8 mouse cellular contexts compared by ENCODE assay signal in the genomic region with DNA sequence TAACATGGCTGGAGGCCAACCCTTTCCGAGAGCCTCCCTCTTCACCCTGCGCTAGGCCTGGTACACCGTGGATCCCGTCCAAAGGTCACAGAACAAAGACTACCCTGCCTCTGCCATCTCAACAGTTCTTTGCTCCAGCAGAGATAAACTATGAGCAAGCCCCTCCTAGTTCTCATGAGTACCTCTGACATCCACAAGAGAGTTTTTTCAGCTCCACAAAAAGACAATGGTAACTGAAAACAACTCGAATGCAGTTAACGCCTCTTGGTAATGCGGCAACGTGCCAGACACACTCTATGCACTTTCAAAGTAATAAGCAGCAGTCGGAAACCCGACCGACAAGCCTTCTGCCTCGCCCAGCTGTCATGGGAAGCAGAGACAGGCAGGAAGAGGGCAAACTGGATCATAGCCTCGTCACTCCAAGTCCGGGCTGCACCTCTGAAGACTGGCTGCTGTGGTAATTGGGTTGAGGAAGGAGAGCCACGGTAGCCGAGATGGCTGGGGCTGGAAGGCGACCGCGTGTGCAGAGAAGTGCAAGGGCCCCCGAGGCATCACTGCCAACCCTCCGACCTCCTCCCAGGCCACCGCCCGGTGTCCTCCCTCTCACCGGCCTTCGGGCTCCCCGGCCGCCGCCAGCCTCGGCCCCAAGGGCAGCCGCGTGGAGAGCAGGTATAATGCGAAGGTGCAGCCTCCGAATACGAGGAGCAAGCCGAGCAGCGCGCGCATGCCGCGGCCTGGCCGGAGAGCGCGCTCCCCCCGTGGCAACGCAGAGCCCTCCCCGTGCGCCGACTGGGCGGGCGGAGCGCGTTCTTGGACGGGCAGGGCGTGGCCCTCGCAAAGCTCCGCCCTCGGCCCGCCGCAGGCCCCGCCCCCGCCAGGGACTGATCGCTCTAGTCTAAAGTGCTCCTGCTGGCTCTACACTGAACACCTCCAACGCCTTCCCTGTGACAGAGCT. TPM values are rescaled to one million over a fixed set of nuclear protein-coding genes. Genes with fewer than 3 reads are reported as not detected.
A peak's percentile ranks its signal among the peaks of the same experiment; 100 is the strongest.
DNase-seq lines count a peak whose midpoint lies in the region; ATAC-seq and TF ChIP-seq lines count a peak whose summit lies in the region.

A gene (minus strand): TSS at position 792 of the 955 bp plus-strand sequence.

- in situ Hi-C loops in Patski (cut with MboI; ENCODE audit: low pct_unique_long_range_greater_than_20kb) = no loop called here

- ATAC-seq in Patski = peak; percentile 95
- ATAC-seq in hindbrain, embryonic 13.5 days (ENCODE audit: low FRiP score) = peak; percentile 97

- POLR2A ChIA-PET in Patski (lab: Charles Lee) = interaction anchor here (1.0 to 1.5 kb wide), 2 partner anchors 9 to 20 kb away, joined by 3 read pairs; no protein-coding TSS in a partner anchor

- peak within 1 kb of the TSS; percentile 78 for H3K9ac ChIP-seq in hindbrain, embryonic 13.5 days

- peak within 1 kb of the TSS; percentile 72 for H3K4me2 ChIP-seq in hindbrain, embryonic 13.5 days

- H3K27ac ChIP-seq in hindbrain, embryonic 13.5 days = peak within 1 kb of the TSS; percentile 70

- CTCF ChIA-PET in Patski (lab: Charles Lee) = interaction anchor here (1.0 kb wide), 1 partner anchor 9 kb away, joined by 3 read pairs; no protein-coding TSS in a partner anchor

- H3K27me3 ChIP-seq in Patski = no peaks in the 10 kb centered on the region
- H3K27me3 ChIP-seq in hindbrain, embryonic 13.5 days = no peaks in the 10 kb centered on the region; the same call in 1 of the 2 replicates

- no peak for DNase-seq in Patski (ENCODE audit: low read depth, low spot score)
- peak; percentile 93 to 95 for DNase-seq in cerebellum, postnatal 14 days
- peak; percentile 77 to 82 for DNase-seq in frontal cortex, postnatal 14 days (ENCODE audit: low spot score in 2 of 2)
- peak; percentile 70 to 80 for DNase-seq in layer of hippocampus, postnatal 25 days (ENCODE audit: extremely low spot score in 1 of 2, low spot score in 1 of 2)
- peak; percentile 89 for DNase-seq in lung, postnatal 25 days (ENCODE audit: low spot score)
- peak; percentile 88 for DNase-seq in retina, embryonic 14.5 days (ENCODE audit: low spot score)
- DNase-seq in thymus, postnatal 4 days = peak; percentile 96

- H3K4me1 ChIP-seq in hindbrain, embryonic 13.5 days (replicated peaks) = peaks cover 19% of the 10 kb centered on the region

- H3K36me3 ChIP-seq in hindbrain, embryonic 13.5 days = no peaks in the 10 kb centered on the region

- H3K4me3 ChIP-seq in hindbrain, embryonic 13.5 days = peak within 1 kb of the TSS; percentile 62

- no peaks in the 10 kb centered on the region for H3K9me3 ChIP-seq in hindbrain, embryonic 13.5 days

- WGBS in hindbrain, embryonic 13.5 days = 1% methylated on average over 56 of the region's 63 CpGs

- no peak for TF ChIP-seq CTCF in Patski (IDR thresholded peaks at IDR 0.05)

RNA-seq across cellular contexts. Expression of the gene that starts here (rescaled TPM):
- 11.2 TPM for polyA plus RNA-seq in Patski (2021)
- 39.8 and 40.2 TPM in 2 replicates for polyA plus RNA-seq in hindbrain, embryonic 13.5 days (2015; fragmentation: Nextera tagmentation; extraction: Ambion mirVana)
- total RNA-seq in layer of hippocampus, postnatal 25 days (2021) = 10 to 100 TPM; 17.5 to 18.1 TPM
